1 mouse cellular context compared by ENCODE assay signal in the genomic region with DNA sequence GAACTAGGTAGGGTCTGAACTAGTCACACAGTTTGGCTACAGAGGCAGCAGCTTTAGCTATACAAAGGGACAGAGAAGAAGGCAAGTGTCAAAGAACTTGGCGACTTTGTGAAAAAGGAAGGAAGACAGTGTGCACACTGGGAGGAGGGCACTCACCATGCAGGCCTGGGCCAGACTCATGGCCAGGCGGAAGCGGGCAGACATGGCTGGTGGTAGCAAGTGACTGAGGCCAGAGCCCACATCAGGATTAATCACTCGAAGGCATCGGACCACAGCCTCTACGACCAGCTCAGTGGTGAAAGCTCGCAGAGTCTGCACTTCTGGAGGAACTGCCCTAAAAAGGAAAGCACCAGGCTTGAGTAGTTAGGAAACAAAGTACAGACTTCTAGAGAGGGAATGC.
TF ChIP-seq lines count a peak whose summit lies in the region.

No protein-coding gene starts in this region.

TF ChIP-seq in CH12.LX, 34 proteins besides CTCF, POLR2A, EP300 and RAD21:
- TF ChIP-seq TBP (conservative IDR thresholded peaks at IDR 0.05; ENCODE audit: low read depth, low read length) (no peak), POLR2AphosphoS2 (IDR thresholded peaks at IDR 0.05; ENCODE audit: low read depth, low read length) (no peak), USF1 (IDR thresholded peaks at IDR 0.05; ENCODE audit: low read depth, low read length) (no peak), GABPA (IDR thresholded peaks at IDR 0.05; ENCODE audit: insufficient replicate concordance, low read depth, low read length) (no peak), ZC3H11A (IDR thresholded peaks at IDR 0.05; ENCODE audit: low read depth, low read length) (no peak), RCOR1 (conservative IDR thresholded peaks at IDR 0.05; ENCODE audit: low read depth, low read length) (no peak), ETS1 (conservative IDR thresholded peaks at IDR 0.05; ENCODE audit: low read depth, low read length) (no peak), CHD1 (IDR thresholded peaks at IDR 0.05; ENCODE audit: low read depth, low read length) (no peak), ZNF384 (IDR thresholded peaks at IDR 0.05; ENCODE audit: low read depth, low read length) (no peak), ZMIZ1 (IDR thresholded peaks at IDR 0.05; ENCODE audit: low read depth, low read length) (no peak), JUN (IDR thresholded peaks at IDR 0.05; ENCODE audit: insufficient read depth, low read depth, low read length) (no peak), KAT2A (IDR thresholded peaks at IDR 0.05; ENCODE audit: insufficient replicate concordance, low read length) (no peak), MAX (IDR thresholded peaks at IDR 0.05; ENCODE audit: low read length) (no peak), TCF12 (IDR thresholded peaks at IDR 0.05; ENCODE audit: low read depth, low read length) (no peak), SIN3A (IDR thresholded peaks at IDR 0.05; ENCODE audit: low read length) (no peak), ZKSCAN1 (IDR thresholded peaks at IDR 0.05; ENCODE audit: borderline replicate concordance, low read depth, low read length) (no peak)
TF ChIP-seq in CH12.LX: peak in this region for 0.
